Mouse (Mus musculus) limb, embryonic 11.5 days (tissue): ENCODE measurements at regions not wholly inside any gene's neighbourhood (a gene's known extent, or its start where the extent isn't known, plus 50 kb on each side); places are given as distances from the start of the nearest gene placed in this dataset.
A peak's percentile ranks its signal among the peaks of the same experiment; 100 is the strongest.

Source experiments
- ATAC-seq: fragments of 200-750 bp; cut with Nextera tagmentation; 2 replicates; pipeline ENCODE4 v1.8.0; 2017; ENCODE audit warnings: low read depth; ENCODE audit not compliant: insufficient number of reproducible peaks, low FRiP score, low TSS enrichment
- DNase-seq: peaks from one replicate; pipeline ENCODE4 v3.0.0-alpha.2; 2015; ENCODE audit warnings: low spot score
- H3K27ac ChIP-seq: fragments of 300-500 bp; sonication (generic); replicated peaks from 2 replicates; pipeline ENCODE4 v1.5.1; 2014; ENCODE audit warnings: low read depth, mild to moderate bottlenecking, low read length
- H3K27me3 ChIP-seq: fragments of 300-500 bp; sonication (generic); 2 replicates; pipeline ENCODE4 v1.6.1; 2014; ENCODE audit warnings: mild to moderate bottlenecking, low read length, mixed read lengths; ENCODE audit not compliant: control insufficient read depth, insufficient read depth
- H3K36me3 ChIP-seq: fragments of 300-500 bp; sonication (generic); 2 replicates; pipeline ENCODE4 v1.6.1; 2014; ENCODE audit warnings: mild to moderate bottlenecking, low read length, moderate library complexity, mixed read lengths; ENCODE audit not compliant: control insufficient read depth, insufficient read depth
- H3K4me1 ChIP-seq: fragments of 300-500 bp; sonication (generic); 2 replicates; pipeline ENCODE4 v1.6.1; 2014; ENCODE audit warnings: low read length, mixed read lengths; ENCODE audit not compliant: control insufficient read depth, insufficient read depth
- H3K4me2 ChIP-seq: fragments of 300-500 bp; sonication (generic); 2 replicates; pipeline ENCODE4 v1.6.1; 2014; ENCODE audit warnings: low read depth, mild to moderate bottlenecking, moderate library complexity; ENCODE audit not compliant: severe bottlenecking
- H3K4me3 ChIP-seq: fragments of 300-500 bp; sonication (generic); 2 replicates; pipeline ENCODE4 v1.5.1; 2014; ENCODE audit warnings: low read depth, low read length
- H3K9ac ChIP-seq: fragments of 300-500 bp; sonication (generic); 2 replicates; pipeline ENCODE4 v1.6.1; 2014; ENCODE audit warnings: mild to moderate bottlenecking, low read length
- H3K9me3 ChIP-seq: fragments of 300-500 bp; sonication (generic); 2 replicates; pipeline ENCODE4 v1.6.1; 2016; ENCODE audit warnings: low read length; ENCODE audit not compliant: control insufficient read depth
- WGBS: fragments of 180-500 bp; shearing (Covaris S2); extraction: QIAGEN DNeasy Blood & Tissue Kit; methylation state at CpG from one replicate; pipeline ENCODE4 v1.1.7; 2014; 5-methylcytosine and 5-hydroxymethylcytosine counted together

DNA sequence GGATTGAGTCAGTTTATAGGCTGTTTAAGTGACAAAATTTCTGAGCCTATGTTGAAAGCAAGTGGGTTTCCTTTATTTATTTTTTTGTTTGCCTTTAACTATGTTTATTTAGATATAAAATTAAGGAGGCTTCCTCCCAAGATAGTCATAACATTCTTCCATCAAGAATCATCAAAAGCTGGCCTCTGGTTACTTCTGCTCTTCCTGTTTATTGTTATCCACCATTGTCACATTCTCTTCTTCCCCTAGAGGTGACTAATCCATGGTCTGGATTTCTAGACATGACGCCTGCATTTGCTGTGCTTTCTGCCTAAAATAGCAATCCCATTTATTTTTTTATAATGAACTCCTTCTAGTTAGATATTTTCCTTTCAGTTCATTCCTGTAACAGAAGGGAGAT lies 259.3 kb upstream of the Gm21798 start:
- 83% methylated on average over 1 of the region's 1 CpGs for WGBS
- Histone ChIP-seq H3K4me2 (no peak overlapping the region), H3K9ac (no peak overlapping the region), H3K27me3 (no peaks in the 10 kb centered on the region), H3K4me1 (no peaks in the 10 kb centered on the region), H3K27ac (no peak overlapping the region), H3K9me3 (no peaks in the 10 kb centered on the region), H3K36me3 (no peaks in the 10 kb centered on the region), H3K4me3 (no peak overlapping the region)
- DNase-seq (no peak), ATAC-seq (no peak)

GRCm38 (mm10) chr15:64562431-64563111 lies 254.9 kb upstream of the Gm21798 start:
- ATAC-seq: no peak

DNA sequence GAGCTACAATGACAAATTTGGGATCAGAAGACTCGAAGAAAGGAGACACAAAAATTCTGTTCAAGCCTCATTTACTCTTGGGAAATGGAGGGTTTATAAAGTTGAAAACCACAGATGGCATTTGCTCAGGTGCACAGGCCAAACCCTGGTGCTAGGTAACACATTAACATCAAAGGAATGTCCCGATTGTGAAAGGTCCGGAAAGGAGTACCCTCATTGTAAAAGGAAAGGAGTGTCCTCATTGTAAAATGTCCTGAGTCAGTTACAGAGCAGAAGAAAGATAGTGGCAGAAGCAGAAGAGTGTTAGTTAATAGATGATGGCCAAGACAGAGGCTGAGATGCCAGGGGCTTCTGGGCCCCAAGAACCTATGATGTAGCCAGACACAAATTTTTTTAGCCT lies 252.8 kb upstream of the Gm21798 start:
- H3K36me3 ChIP-seq: no peaks in the 10 kb centered on the region
- ATAC-seq (no peak), DNase-seq (no peak)
- H3K4me1 ChIP-seq: no peaks in the 10 kb centered on the region
- H3K4me3 ChIP-seq: no peak overlapping the region
- H3K4me2 ChIP-seq: no peak overlapping the region
- no peak overlapping the region for H3K9ac ChIP-seq
- H3K27ac ChIP-seq: no peak overlapping the region
- H3K9me3 ChIP-seq: no peaks in the 10 kb centered on the region
- 81% methylated on average over 3 of the region's 3 CpGs for WGBS
- no peaks in the 10 kb centered on the region for H3K27me3 ChIP-seq

More at GRCm38 (mm10) chr15:64562431-64563111, 254.9 kb upstream of the Gm21798 start:
- no peaks in the 10 kb centered on the region for H3K36me3 ChIP-seq
- no peak overlapping the region for H3K27ac ChIP-seq
- H3K4me1 ChIP-seq: no peaks in the 10 kb centered on the region
- no peak overlapping the region for H3K4me3 ChIP-seq
- H3K9me3 ChIP-seq: no peaks in the 10 kb centered on the region
- DNase-seq: peak; percentile 19
- H3K27me3 ChIP-seq: no peaks in the 10 kb centered on the region
- 78% methylated on average over 3 of the region's 3 CpGs for WGBS
- H3K4me2 ChIP-seq: no peak overlapping the region
- H3K9ac ChIP-seq: no peak overlapping the region

DNA sequence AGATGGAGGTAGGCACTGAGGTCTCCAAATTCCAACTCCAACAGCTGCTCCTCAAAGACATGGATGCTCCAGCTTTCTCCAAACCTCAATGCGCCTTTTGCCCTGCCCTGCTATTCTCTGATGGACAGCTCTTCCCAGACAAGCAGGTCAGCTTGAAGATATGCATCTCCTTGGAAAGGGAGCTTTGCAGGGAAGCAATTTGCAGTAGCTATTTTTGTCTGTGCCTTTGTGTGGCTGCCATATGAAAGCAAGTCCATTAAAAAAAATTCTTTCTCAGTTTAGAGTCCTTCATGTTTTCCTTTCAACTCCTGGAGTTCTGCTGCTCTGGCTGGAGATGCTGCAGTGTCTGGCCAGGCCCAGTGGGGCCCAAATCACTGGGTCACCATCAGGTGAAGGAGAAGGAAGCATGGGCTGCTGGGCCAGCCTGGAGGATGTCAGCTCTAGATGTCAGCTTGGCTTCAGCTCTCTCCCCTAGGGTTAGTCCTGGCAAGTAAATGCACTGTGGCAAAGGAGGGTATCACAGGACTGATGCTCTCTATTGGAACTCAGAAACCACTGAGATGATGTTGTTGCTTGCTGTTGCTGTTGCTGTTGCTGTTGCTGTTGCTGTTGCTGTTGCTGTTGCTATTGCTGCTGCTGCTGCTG lies 240.5 kb upstream of the Gm21798 start:
- Histone ChIP-seq H3K27ac (no peak overlapping the region), H3K9ac (no peak overlapping the region), H3K36me3 (no peaks in the 10 kb centered on the region), H3K4me1 (no peaks in the 10 kb centered on the region), H3K4me3 (no peak overlapping the region), H3K4me2 (no peak overlapping the region), H3K27me3 (no peaks in the 10 kb centered on the region), H3K9me3 (no peaks in the 10 kb centered on the region)
- no peak for ATAC-seq
- WGBS: 86% methylated on average over 1 of the region's 1 CpGs
- no peak for DNase-seq

GRCm38 (mm10) chr15:64578991-64579390 lies 238.5 kb upstream of the Gm21798 start:
- DNase-seq (peak; percentile 60), ATAC-seq (0 out of 2 replicates have a peak, but pooled peaks have one; percentile 44)
- WGBS: 13% methylated on average over 4 of the region's 4 CpGs
- Histone ChIP-seq H3K4me3 (no peak overlapping the region), H3K27me3 (no peaks in the 10 kb centered on the region), H3K9ac (no peak overlapping the region), H3K9me3 (no peaks in the 10 kb centered on the region), H3K4me1 (no peaks in the 10 kb centered on the region), H3K36me3 (no peaks in the 10 kb centered on the region), H3K4me2 (no peak overlapping the region), H3K27ac (no peak overlapping the region)

DNA sequence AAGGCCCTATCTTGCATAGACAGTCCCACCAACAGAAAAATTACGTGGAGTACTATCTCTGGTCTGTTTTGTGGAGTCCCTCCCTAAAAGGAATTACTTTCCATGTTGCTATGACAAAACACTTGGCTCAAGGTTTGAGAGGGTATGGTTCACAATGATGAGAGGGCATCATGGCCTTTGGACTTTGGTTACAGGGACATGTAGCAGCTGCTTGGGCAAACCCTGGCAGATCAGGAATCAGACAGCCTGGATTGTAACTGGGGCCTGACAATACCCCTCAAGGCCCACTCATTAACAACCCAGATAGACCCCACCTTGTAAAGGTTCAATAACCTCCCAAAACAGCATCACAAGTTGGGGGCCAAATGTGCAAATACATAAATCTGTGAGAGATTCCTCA lies 237.0 kb upstream of the Gm21798 start:
- Histone ChIP-seq H3K27me3 (no peaks in the 10 kb centered on the region), H3K36me3 (no peaks in the 10 kb centered on the region), H3K27ac (no peak overlapping the region), H3K4me2 (no peak overlapping the region), H3K9me3 (no peaks in the 10 kb centered on the region), H3K9ac (no peak overlapping the region), H3K4me1 (no peaks in the 10 kb centered on the region), H3K4me3 (no peak overlapping the region)
- DNase-seq (no peak), ATAC-seq (no peak)
- WGBS: 81% methylated on average over 1 of the region's 1 CpGs

DNA sequence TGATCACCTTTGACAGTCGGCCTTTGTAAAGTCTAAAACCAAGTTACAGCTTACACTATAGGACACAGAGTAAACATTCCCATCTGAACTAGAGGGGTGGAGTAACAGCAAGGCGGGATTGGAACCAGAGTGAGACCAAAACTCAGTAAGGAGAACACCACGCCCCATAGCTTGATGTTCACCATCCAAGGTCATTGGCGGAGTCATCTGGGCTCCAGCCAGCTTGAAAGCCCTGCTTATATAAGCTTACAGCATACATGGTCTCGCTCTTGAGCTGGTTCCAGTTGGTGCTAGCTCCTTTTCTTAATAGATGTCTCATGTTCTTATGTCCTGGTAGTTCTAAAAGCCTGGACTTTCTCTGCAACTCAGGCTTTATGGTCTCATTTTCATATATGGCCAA lies 236.4 kb upstream of the Gm21798 start:
- 85% methylated on average over 5 of the region's 5 CpGs for WGBS
- H3K4me3 ChIP-seq: no peak overlapping the region
- H3K4me2 ChIP-seq: no peak overlapping the region
- H3K4me1 ChIP-seq: no peaks in the 10 kb centered on the region
- H3K9ac ChIP-seq: no peak overlapping the region
- H3K36me3 ChIP-seq: no peaks in the 10 kb centered on the region
- no peak overlapping the region for H3K27ac ChIP-seq
- H3K27me3 ChIP-seq: no peaks in the 10 kb centered on the region
- no peak for DNase-seq
- no peaks in the 10 kb centered on the region for H3K9me3 ChIP-seq
- no peak for ATAC-seq

DNA sequence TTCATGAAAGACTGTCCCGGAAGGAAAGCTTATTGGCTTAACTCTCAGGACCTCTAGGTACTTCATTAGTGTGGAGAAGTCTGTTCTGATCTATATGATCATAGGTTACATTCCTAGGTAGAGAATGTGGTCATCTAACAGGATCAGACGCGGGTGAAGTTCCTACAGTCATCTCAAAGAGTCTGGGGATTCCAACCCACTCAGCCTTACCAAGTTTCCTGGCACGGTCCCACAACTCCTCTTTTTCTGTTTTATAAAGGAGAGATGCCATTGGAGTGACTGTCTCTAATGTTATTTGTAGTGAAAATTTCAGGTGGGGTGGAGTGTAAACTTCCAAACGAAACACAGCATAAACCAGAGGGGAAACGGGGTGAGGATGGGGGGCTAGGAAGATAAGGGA lies 233.4 kb upstream of the Gm21798 start:
- no peaks in the 10 kb centered on the region for H3K27me3 ChIP-seq
- DNase-seq: no peak
- no peak for ATAC-seq
- H3K27ac ChIP-seq: no peak overlapping the region
- WGBS: 89% methylated on average over 6 of the region's 6 CpGs
- no peak overlapping the region for H3K4me3 ChIP-seq
- no peak overlapping the region for H3K9ac ChIP-seq
- no peaks in the 10 kb centered on the region for H3K4me1 ChIP-seq
- H3K4me2 ChIP-seq: no peak overlapping the region
- H3K9me3 ChIP-seq: no peaks in the 10 kb centered on the region
- H3K36me3 ChIP-seq: no peaks in the 10 kb centered on the region
